Mouse (Mus musculus) gastrocnemius, adult 2 months (tissue): ENCODE data around the gene Copz1. TPM values are rescaled to one million over a fixed set of nuclear protein-coding genes. Genes with fewer than 3 reads are reported as not detected.

ENCODE experiments used
- DNase-seq: peaks from one replicate; pipeline ENCODE4 v3.0.0; 2022
- H3K27ac ChIP-seq: fragments of 200-600 bp; 2 replicates; pipeline ENCODE4 v1.8.1; 2022; ENCODE audit warnings: mild to moderate bottlenecking
- H3K4me3 ChIP-seq: fragments of 200-600 bp; 2 replicates; pipeline ENCODE4 v1.8.1; 2022; ENCODE audit warnings: mild to moderate bottlenecking, moderate library complexity
- CTCF ChIP-seq: fragments of 200-600 bp; IDR thresholded peaks from 2 replicates; pipeline ENCODE4 v1.8.1; 2022; ENCODE audit warnings: antibody characterized with exemption, mild to moderate bottlenecking, moderate library complexity
- intact Hi-C: fragments of 180-260 bp; cut with DNase I; formaldehyde crosslinking; loops from one replicate; pipeline ENCODE4 v1.15.1; 2025
- total RNA-seq, 2 experiments: library from RNA; stranded (reverse); gene quantifications; 2 replicates each; pipeline ENCODE4 v1.2.3; 2021

Gene Copz1
- total RNA-seq, 2 experiments from 2014 or later, result 38.5 to 41.4 TPM

DNA sequence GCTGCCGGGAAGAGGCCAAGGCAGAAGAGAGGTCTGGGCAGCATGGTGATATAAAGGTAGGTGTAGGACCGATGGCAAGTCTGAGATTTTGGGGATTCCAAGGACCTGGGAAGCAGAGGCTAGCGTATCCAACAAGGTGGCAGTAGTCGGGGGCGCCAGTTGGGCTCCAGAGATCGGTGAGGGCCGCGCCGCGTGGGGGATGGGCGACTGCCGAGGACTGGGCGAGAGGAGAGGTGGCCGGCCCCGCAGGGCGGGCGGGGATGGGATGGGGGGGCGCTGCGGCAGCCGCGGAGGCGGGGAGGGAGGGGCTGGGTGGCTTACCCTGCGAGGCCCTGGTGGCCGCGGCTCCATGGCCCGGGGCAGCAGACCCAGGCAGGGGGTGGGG, 50.5 kb downstream of the Copz1 start:
- no peak for TF ChIP-seq CTCF
- Histone ChIP-seq H3K4me3 (peak overlapping the region; percentile 88), H3K27ac (peak overlapping the region; percentile 83)
- intact Hi-C loops, result no loop called here
- DNase-seq, result no peak

DNA sequence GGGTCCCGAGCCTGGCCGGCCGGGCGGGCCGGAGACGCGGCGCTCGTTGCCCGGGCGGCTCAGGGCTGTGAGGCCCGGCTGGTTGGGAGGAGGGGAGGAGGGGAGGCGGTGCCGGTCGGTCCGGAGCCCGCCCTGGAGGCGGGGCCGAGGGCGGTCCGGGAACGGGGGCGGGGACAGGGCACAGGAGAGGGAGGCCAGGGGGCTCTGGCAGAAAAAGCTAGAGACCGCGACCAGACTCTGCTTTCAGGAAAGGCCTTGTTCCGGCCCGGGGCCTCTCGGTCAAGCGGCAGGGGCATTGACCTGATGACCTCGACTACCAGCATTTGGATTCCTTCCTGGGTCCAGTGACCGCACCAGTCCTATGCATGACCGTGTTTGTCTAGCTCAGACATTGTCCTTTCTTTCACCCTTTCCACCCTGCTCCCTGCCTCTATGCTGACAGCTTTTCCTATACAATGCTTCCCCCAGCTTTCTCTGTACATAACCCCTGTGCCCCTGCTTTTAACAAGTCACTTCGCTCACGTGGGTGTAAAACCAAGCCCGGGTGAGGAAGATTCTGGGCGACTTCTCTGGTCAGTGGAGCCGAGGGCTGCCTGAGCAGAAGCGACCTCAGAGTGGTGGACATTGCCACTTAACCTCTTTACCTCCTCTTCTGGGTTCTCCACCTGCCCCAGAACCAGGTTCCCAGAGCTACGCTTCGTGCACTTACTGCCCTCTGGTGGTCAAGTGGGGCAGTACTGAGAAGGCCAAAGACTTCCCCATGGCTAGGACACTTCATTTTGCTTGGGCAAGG, 51.1 kb downstream of the Copz1 start:
- Histone ChIP-seq H3K27ac (peak overlapping the region; percentile 83), H3K4me3 (peak overlapping the region; percentile 88)
- intact Hi-C loops, result no loop called here
- peak; percentile 95 for DNase-seq
- no peak; the same call in 1 of the 2 replicates for TF ChIP-seq CTCF

GRCm38 (mm10) chr15:103333081-103333615, 60.6 kb downstream of the Copz1 start:
- intact Hi-C loops, result no loop called here
- Histone ChIP-seq H3K4me3 (peak overlapping the region; percentile 47), H3K27ac (peak overlapping the region; percentile 31; the same call in 1 of the 2 replicates)
- TF ChIP-seq CTCF, result no peak
- DNase-seq, result no peak

DNA sequence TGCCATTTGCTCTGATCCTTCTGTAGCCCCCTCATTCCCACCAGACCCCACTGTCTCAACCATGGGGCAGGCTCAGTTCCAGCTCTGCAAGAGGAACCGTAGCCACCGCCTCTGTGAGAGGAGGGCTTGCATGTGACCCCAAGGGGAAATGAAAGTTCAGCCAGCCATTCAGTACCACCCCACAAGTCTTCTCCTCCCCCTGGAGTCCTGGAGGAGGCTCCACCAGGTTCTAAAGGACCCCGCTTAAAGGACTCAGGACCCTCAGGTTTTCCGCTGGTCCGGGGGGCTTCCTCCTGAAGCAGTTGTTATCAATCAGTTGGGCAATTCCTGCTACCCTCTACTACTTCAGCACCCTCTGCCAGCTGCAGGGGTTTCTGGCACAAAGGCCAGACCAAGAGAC, 61.2 kb downstream of the Copz1 start:
- DNase-seq, result peak; percentile 52
- Histone ChIP-seq H3K4me3 (peak overlapping the region; percentile 47), H3K27ac (peak overlapping the region; percentile 59)
- TF ChIP-seq CTCF, result no peak
- intact Hi-C loops, result no loop called here

DNA sequence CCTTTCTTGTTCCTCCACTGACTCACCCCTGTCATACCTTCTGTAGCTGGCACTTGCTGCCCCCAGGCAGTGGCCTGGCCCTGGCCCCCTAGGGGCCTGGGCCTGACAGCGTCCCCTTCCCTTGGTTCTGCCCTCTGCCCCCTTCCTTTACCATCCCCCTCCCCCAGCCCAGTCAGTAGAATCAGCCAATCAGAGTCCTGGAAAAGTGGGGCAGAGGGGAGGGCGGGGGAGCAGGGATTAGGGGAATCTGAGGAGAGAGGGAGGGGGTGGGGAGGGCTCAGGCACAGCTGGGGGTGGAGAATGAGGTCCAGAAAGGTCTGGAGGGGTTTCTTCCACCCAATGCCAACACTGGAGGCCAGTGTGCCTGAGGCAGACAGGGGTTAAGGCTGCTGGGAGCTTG, 61.7 kb downstream of the Copz1 start:
- H3K27ac ChIP-seq, result peak overlapping the region; percentile 59
- peak overlapping the region; percentile 47 for H3K4me3 ChIP-seq
- no peak for TF ChIP-seq CTCF
- DNase-seq, result no peak
- intact Hi-C loops, result no loop called here

- no peak for TF ChIP-seq CTCF
- intact Hi-C loops, result no loop called here
- peak overlapping the region; percentile 35; the same call in 1 of the 2 replicates for H3K27ac ChIP-seq
- peak; percentile 65 for DNase-seq
- no peak overlapping the region for H3K4me3 ChIP-seq
Observed at GRCm38 (mm10) chr15:103335040-103335439, 62.5 kb downstream of the Copz1 start.

- intact Hi-C loops, result no loop called here
- H3K27ac ChIP-seq, result peak overlapping the region; percentile 35; the same call in 1 of the 2 replicates
Observed at GRCm38 (mm10) chr15:103335488-103336235, 63.1 kb downstream of the Copz1 start.

DNA sequence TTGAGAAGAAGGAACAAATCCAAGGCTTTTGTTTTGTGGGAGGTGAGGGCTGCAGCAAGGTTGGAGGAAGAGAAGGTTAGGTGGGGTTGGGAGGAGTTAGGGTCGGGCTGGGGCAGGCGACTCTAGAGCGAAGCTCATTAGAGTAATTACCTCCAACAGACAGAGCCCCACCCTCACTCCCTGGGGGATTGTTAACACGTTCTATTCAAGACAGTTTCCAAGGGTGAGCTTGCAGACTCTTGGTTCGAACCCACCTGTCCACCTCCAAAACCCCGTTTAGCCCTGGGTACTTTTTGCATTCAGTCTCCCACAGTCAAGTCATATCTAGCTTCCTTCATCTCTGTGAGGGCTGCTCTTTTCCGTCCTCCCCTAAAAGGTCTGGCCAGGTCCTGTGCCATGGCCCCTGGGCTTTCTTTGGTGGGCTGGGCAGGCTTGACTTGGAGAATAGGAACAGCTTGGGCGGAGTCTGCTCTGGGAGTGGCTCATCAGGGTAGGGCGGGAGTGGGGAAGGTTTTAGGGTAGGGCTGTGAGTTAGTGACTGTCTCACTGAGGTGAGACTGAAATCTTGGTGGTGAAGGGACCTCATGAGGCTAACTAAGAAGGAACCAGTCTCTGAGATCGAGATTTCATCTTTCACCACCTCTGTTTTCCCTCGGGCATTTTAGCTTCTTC, 64.6 kb downstream of the Copz1 start:
- no peak overlapping the region for H3K27ac ChIP-seq
- DNase-seq, result no peak
- no peak for TF ChIP-seq CTCF
- intact Hi-C loops, result no loop called here
- no peak overlapping the region for H3K4me3 ChIP-seq

More at GRCm38 (mm10) chr15:103335488-103336235, 63.1 kb downstream of the Copz1 start:
- no peak overlapping the region for H3K4me3 ChIP-seq
- no peak for DNase-seq
- TF ChIP-seq CTCF, result no peak

- intact Hi-C loops, result no loop called here
- Histone ChIP-seq H3K4me3 (no peak overlapping the region), H3K27ac (no peak overlapping the region)
- DNase-seq, result no peak
- no peak for TF ChIP-seq CTCF
Observed at GRCm38 (mm10) chr15:103338829-103339165, 66.3 kb downstream of the Copz1 start.

GRCm38 (mm10) chr15:103339166-103339960, 66.8 kb downstream of the Copz1 start:
- intact Hi-C loops, result no loop called here
- no peak for TF ChIP-seq CTCF
- Histone ChIP-seq H3K4me3 (peak overlapping the region; percentile 71), H3K27ac (no peak overlapping the region)
- no peak for DNase-seq

- no peak within 1 kb of the TSS for H3K27ac ChIP-seq
- intact Hi-C loops, result no loop called here
- TF ChIP-seq CTCF, result no peak
- DNase-seq, result no peak
- peak within 1 kb of the TSS; percentile 71 for H3K4me3 ChIP-seq
Observed at GRCm38 (mm10) chr15:103339961-103340337, 67.4 kb downstream of the Copz1 start, which contains the start of gene Zfp385a. TSS of gene Zfp385a (minus strand) at chr15:103340093.

- TF ChIP-seq CTCF, result no peak
- Histone ChIP-seq H3K27ac (no peak overlapping the region), H3K4me3 (no peak overlapping the region)
- intact Hi-C loops, result no loop called here
- DNase-seq, result no peak
Observed at GRCm38 (mm10) chr15:103340786-103341185, 68.3 kb downstream of the Copz1 start.
